Mouse (Mus musculus): ENCODE measurements around the gene Lcorl.
"Not testable (repeated sequence)": the region's sequence is repeated elsewhere in the genome, so short reads cannot be mapped to it uniquely, and the experiment has no call there.

The Lcorl gene

GRCm38 (mm10) chr5:45718848-45719488 is 138.4 kb downstream of the Lcorl start:
- no peak for DNase-seq (ENCODE audit: low read depth in 2 of 2, low spot score in 2 of 2)

DNA sequence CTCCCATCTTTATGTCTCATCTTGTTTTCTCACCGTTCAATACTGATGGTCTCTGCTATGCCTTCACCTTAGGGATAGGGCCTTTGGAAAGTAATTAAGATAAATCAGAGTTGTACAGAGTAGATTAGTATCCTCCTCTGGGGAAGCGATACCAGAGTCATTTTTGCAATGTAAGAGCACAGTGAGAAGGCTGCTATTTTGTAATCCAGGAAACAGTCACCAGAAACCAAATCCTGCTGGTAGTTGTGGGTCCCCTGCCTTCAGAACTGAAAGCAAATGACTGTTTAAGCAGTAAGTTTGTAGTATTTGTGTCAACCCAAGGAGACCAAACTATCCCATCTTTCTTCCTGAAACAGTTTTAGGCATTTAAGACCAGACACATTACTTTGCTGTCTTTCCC is 147.8 kb downstream of the Lcorl start:
- no peak for DNase-seq (ENCODE audit: low read depth in 2 of 2, low spot score in 2 of 2)

- DNase-seq (ENCODE audit: low read depth in 2 of 2, low spot score in 2 of 2): no peak
These were observed 150.6 kb downstream of the Lcorl start for GRCm38 (mm10) chr5:45706811-45707210.

- DNase-seq (ENCODE audit: low read depth in 2 of 2, low spot score in 2 of 2): no peak
These were observed 165.7 kb downstream of the Lcorl start for GRCm38 (mm10) chr5:45691678-45692077.

- no peak for DNase-seq (ENCODE audit: low read depth in 2 of 2, low spot score in 2 of 2)
These were observed 166.6 kb downstream of the Lcorl start for GRCm38 (mm10) chr5:45690802-45691201.

DNA sequence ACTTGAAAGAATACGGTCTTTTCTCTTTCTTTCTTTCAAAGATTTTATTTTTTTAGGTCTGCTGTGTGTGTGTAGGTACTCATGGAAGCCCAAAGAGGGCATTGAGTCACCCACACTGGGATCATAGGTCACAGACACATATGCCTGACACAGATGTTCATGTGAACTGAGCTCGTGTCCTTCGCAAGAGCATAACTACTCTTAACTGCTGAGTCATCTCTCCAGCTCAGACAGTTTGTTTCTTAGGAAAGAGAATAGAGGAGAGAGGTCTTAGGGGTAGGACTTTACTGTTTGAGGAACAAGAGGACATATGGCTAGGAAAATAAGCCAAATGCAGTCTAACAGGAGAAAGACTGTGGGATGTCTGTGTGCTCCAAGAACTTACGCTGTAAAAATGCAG is 168.3 kb downstream of the Lcorl start:
- DNase-seq (ENCODE audit: low read depth in 2 of 2, low spot score in 2 of 2): no peak

GRCm38 (mm10) chr5:45686223-45686622 is 171.2 kb downstream of the Lcorl start:
- DNase-seq (ENCODE audit: low read depth in 2 of 2, low spot score in 2 of 2): no peak

DNA sequence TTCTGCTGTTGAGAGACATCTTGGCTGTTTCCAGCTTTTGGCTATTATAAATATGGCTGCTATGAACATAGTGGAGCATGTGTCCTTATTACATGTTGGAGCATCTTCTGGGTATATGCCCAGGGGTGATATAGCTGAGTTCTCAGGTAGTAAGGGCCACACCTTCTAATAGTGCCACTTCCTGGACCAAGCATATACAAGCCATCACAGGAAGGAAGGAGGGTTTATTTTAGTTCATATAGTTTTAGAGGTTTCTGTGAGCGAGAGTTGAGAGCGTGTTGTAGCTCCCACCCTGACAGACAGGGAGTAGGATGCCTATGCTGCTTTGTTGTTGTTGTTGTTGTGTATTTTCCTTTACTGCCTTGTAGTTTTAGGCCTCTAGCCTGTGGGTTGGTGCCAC is 172.2 kb downstream of the Lcorl start:
- DNase-seq (ENCODE audit: low read depth in 2 of 2, low spot score in 2 of 2): no peak

DNA sequence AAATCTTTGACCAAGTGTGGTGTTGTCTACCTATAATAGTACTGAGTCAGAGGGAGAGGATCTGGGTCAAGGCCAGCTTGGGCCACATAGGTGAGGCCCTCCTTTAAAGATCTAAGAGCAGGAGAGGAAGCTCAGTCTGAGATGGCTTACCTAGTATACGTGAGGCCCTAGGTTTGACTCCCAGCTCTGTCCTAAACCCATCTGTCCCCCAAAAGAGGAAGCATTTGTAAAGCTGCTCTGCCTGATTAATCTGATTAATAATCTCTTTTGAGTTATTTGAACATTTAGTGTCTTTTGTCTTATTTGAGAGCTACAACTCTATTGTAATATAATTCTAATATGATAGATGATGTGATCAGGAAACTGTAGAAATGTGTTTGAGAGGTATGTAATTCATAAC is 174.0 kb downstream of the Lcorl start:
- no peak for DNase-seq (ENCODE audit: low read depth in 2 of 2, low spot score in 2 of 2)

DNA sequence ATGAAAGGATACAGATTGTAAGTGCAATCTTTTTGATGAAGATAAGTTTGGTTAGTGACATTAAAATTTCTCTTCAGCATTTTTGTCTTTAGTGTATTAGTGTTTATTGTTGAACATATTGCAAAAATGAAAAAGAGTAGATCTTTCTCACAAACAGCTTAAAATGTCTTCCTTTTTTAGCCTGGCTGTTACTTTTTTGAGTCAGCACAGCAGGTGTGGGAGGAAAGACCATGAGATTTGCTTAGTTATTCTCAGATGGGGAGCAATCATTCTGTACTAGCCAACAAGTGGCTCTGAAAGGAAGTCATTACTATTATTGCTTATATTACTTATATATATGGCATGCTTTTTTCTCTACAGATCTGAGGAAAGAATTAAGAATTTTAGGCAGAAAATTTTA is 177.5 kb downstream of the Lcorl start:
- no peak for DNase-seq (ENCODE audit: low read depth in 2 of 2, low spot score in 2 of 2)

- no peak for DNase-seq (ENCODE audit: low read depth in 2 of 2, low spot score in 2 of 2)
These were observed 179.8 kb downstream of the Lcorl start for GRCm38 (mm10) chr5:45677639-45678038.

DNA sequence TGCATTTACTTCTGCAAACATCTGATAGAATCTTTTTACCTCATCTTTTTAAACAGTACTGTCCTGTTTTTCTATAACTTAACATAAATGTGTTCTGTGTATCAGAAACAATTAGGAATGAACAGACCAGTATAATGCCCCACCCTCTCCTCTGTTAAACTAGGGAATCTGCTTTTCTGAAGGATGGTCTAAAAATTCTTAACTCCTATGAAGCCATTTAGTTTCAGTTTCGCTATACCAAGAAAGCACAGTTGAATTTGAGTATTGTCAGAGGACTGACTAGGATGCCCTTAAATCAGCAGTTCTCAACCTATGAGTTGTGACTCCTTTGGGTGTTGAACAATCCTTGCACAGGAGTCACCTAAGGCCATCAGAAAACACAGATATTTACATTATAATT is 182.4 kb downstream of the Lcorl start:
- no peak for DNase-seq (ENCODE audit: low read depth in 2 of 2, low spot score in 2 of 2)

DNA sequence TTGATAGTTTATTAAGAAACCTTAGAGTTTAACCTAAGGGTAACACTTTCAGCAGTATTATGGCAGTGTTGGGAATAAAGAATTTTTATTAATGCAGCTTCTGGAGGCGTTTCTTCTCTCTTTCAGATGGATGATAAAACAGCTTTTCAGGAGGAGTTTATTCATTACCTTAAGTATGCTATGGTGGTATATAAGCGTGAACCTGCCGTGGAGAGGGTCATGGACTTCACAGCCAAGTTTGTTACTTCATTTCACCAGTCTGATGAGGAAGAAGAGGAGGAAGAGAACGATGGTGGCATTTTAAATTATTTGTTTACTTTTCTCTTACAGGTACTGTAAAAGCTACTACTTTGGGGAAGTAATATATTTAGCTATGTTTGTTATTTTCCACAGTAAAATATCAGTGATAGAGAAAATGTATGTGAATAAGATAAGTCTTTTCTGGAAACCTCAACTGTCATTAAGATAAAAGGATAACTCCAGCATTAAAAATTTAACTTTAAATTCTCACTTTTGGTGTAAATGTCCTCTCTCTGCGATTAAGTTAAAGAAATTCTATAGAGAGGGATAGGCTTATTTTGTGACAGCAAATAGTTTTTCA is 186.4 kb downstream of the Lcorl start:
- DNase-seq (ENCODE audit: low read depth in 2 of 2, low spot score in 2 of 2): no peak

- DNase-seq (ENCODE audit: low read depth in 2 of 2, low spot score in 2 of 2): no peak
These were observed 187.1 kb downstream of the Lcorl start for GRCm38 (mm10) chr5:45670280-45670670.

DNA sequence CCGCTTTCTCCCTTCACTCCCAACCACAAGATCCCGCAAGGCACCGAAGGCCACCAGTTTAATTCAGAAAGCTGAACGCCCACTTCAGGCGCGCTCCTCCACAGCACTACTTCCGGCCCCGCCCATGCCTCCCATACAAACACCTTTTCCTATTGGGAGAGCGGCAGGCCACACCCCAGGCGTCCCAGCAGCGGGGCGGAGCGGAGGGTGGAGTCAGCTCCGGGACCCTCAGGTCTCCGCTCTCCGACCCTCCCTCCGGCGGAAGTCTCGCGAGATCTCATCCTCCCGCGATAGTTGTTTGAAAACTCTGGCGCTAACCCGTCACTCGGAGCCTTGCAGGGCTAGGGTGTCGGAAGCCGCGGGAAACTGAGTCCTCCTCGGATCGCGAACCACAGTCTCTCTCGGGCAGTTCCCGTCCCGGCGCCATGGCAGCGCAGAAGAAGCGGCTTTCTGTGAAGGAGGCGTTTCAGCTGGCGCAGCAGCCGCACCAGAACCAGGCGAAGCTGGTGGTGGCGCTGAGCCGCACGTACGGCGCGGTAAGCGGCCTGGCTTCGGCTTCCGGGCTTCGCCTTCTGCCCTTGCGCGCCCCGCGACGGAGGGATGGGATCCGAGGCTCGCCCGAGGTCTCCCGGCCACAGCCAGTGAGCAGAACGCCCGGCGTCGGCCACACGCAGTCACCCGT is 187.7 kb downstream of the Lcorl start, which contains the start of gene Ncapg:
Gene Ncapg (plus strand): TSS at position 322 of the 682 bp plus-strand sequence.
- DNase-seq (ENCODE audit: low read depth in 2 of 2, low spot score in 2 of 2): peak; percentile 99

DNA sequence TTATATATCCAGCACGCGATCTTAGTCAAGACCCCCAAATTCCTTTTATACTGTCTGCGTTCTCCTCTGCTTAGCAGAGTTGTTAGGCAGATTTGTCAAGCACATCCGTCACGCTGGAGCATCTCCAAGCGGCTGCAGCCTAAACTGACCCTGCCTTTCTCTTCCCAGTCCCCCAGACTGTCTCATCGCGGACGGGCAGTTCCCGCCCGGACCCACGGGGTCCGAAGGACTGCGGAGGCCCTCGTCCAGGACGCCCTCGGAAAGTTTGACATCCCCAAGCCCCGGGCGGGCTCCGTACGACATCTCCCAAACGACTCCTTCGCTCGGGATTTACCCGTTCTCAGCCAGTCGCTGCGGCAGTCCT is 188.2 kb downstream of the Lcorl start:
- no peak for DNase-seq (ENCODE audit: low read depth in 2 of 2, low spot score in 2 of 2)

DNA sequence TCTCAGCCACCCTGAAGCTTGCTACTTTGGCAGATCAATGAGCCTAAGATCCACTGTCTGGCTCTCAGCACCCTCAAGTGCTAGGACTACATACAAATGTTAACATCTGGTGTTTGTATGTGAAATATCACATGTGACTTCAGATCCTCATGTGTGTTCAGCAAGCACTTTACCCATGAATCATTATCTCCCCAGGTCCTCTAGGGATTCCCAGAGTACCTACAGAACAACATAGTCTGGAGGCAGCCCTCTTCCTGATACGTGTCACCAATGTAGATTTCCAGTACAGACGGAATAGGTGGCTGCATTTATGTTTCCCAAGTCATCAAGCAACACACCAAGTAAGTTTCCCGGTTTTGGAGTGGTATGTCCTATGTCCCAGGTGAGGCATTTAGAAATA is 188.6 kb downstream of the Lcorl start:
- DNase-seq (ENCODE audit: low read depth in 2 of 2, low spot score in 2 of 2): no peak

GRCm38 (mm10) chr5:45668324-45668723 is 189.1 kb downstream of the Lcorl start:
- DNase-seq (ENCODE audit: low read depth in 2 of 2, low spot score in 2 of 2): no peak

DNA sequence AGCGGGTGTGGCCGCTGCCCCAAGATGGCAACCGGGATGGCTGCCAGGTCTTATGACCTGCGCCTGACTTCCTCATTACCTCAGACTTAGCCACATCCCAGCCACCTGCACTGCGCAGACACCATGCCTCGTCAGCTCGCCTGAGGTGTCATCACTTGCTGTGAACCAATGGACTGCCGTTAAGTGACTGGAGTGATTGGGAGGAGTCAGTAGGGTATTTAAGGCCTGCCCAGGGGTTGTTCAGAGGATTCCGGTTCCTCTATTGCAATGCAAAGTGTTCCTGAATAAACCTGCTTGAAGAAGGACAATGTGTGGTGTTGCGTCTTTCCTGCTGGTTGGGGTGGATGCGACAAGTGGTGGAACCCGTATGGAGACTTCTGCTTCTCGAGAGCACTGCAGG is 199.0 kb downstream of the Lcorl start:
- DNase-seq (ENCODE audit: low read depth in 2 of 2, low spot score in 2 of 2): not testable (repeated sequence)

GRCm38 (mm10) chr5:45651026-45651703 is 206.2 kb downstream of the Lcorl start:
- no peak for DNase-seq (ENCODE audit: low read depth in 2 of 2, low spot score in 2 of 2)

Data from CD8-positive naive resting alpha-beta T cell, adult 2 months (primary cell).